Mouse (Mus musculus) embryonic facial prominence, embryonic 14.5 days (tissue): ENCODE data around the gene Atcay. TPM values are rescaled to one million over a fixed set of nuclear protein-coding genes. Genes with fewer than 3 reads are reported as not detected.

ENCODE experiments used
- ATAC-seq: fragments of 200-750 bp; cut with Nextera tagmentation; 2 replicates; pipeline ENCODE4 v1.8.0; 2017; ENCODE audit warnings: low read depth, moderate number of reproducible peaks, moderate TSS enrichment
- DNase-seq: peaks from one replicate; pipeline ENCODE4 v3.0.0-alpha.2; 2015; ENCODE audit warnings: low spot score
- H3K27ac ChIP-seq: fragments of 300-500 bp; sonication (generic); replicated peaks from 2 replicates; pipeline ENCODE4 v1.5.1; 2014; ENCODE audit warnings: low read depth, mild to moderate bottlenecking, low read length, moderate library complexity
- H3K27me3 ChIP-seq: fragments of 300-500 bp; sonication (generic); replicated peaks from 2 replicates; pipeline ENCODE4 v1.6.1; 2014; ENCODE audit warnings: low read length; ENCODE audit not compliant: control insufficient read depth, insufficient read depth
- H3K36me3 ChIP-seq: fragments of 300-500 bp; sonication (generic); 2 replicates; pipeline ENCODE4 v1.6.1; 2014; ENCODE audit warnings: low read length, mixed read lengths; ENCODE audit not compliant: control insufficient read depth, insufficient read depth
- H3K4me1 ChIP-seq: fragments of 300-500 bp; sonication (generic); 2 replicates; pipeline ENCODE4 v1.6.1; 2014; ENCODE audit warnings: antibody characterized with exemption, low read length; ENCODE audit not compliant: control insufficient read depth, insufficient read depth
- H3K4me2 ChIP-seq: fragments of 300-500 bp; sonication (generic); 2 replicates; pipeline ENCODE4 v1.6.1; 2014; ENCODE audit warnings: low read depth, mild to moderate bottlenecking, low read length, moderate library complexity, mixed read lengths
- H3K4me3 ChIP-seq: fragments of 300-500 bp; sonication (generic); 2 replicates; pipeline ENCODE4 v1.5.1; 2014; ENCODE audit warnings: low read depth, mild to moderate bottlenecking, low read length
- H3K9ac ChIP-seq: fragments of 300-500 bp; sonication (generic); 2 replicates; pipeline ENCODE4 v1.6.1; 2014; ENCODE audit warnings: low read depth, mild to moderate bottlenecking, low read length, moderate library complexity, mixed read lengths
- H3K9me3 ChIP-seq: fragments of 300-500 bp; sonication (generic); 2 replicates; pipeline ENCODE4 v1.6.1; 2016; ENCODE audit warnings: low read length; ENCODE audit not compliant: control insufficient read depth
- WGBS: fragments of 180-500 bp; shearing (Covaris S2); extraction: QIAGEN DNeasy Blood & Tissue Kit; methylation state at CpG from one replicate; pipeline ENCODE4 v1.1.7; 2014; 5-methylcytosine and 5-hydroxymethylcytosine counted together
- polyA plus RNA-seq: library from polyadenylated mRNA; unstranded; fragments of >200 nt; fragmentation: Nextera tagmentation; extraction: Ambion mirVana; gene quantifications from 2 replicates; pipeline ENCODE4 v1.2.1, GENCODE M21; 2014

Atcay gene
- polyA plus RNA-seq, 1 experiment from 2014 or later: 2.4 TPM

- DNase-seq (no peak), ATAC-seq (no peak)
- Histone ChIP-seq H3K4me1 (no peaks in the 10 kb centered on the region; the same call in 1 of the 2 replicates), H3K36me3 (no peaks in the 10 kb centered on the region), H3K9ac (no peak overlapping the region), H3K27me3 (peaks cover 23% of the 10 kb centered on the region), H3K4me3 (no peak overlapping the region), H3K4me2 (no peak overlapping the region), H3K9me3 (no peaks in the 10 kb centered on the region), H3K27ac (no peak overlapping the region)
- WGBS: 88% methylated on average over 6 of the region's 6 CpGs
Measured at GRCm38 (mm10) chr10:81198990-81199389, 31.6 kb downstream of the Atcay start.

GRCm38 (mm10) chr10:81198230-81198629 lies 32.4 kb downstream of the Atcay start:
- Histone ChIP-seq H3K9ac (no peak overlapping the region), H3K36me3 (no peaks in the 10 kb centered on the region), H3K4me3 (no peak overlapping the region), H3K4me1 (peaks cover under 1% of the 10 kb centered on the region; the same call in 1 of the 2 replicates), H3K27ac (no peak overlapping the region), H3K4me2 (no peak overlapping the region), H3K27me3 (peaks cover 31% of the 10 kb centered on the region), H3K9me3 (no peaks in the 10 kb centered on the region)
- no peak for ATAC-seq
- 1% methylated on average over 9 of the region's 9 CpGs for WGBS
- peak; percentile 71 for DNase-seq

- Histone ChIP-seq H3K4me2 (no peak overlapping the region), H3K9ac (no peak overlapping the region), H3K27me3 (peaks cover 32% of the 10 kb centered on the region), H3K27ac (no peak overlapping the region), H3K4me1 (peaks cover 6% of the 10 kb centered on the region; the same call in 1 of the 2 replicates), H3K36me3 (no peaks in the 10 kb centered on the region), H3K9me3 (no peaks in the 10 kb centered on the region), H3K4me3 (no peak overlapping the region)
- no peak for DNase-seq
- WGBS: 48% methylated on average over 6 of the region's 6 CpGs
- no peak for ATAC-seq
Measured at GRCm38 (mm10) chr10:81197305-81197704, 33.3 kb downstream of the Atcay start.

GRCm38 (mm10) chr10:81196470-81197065 lies 34.1 kb downstream of the Atcay start:
- ATAC-seq (no peak), DNase-seq (no peak)
- WGBS: 67% methylated on average over 11 of the region's 11 CpGs
- no peak overlapping the region for H3K9ac ChIP-seq
- peaks cover 11% of the 10 kb centered on the region; the same call in 1 of the 2 replicates for H3K4me1 ChIP-seq
- H3K4me3 ChIP-seq: no peak overlapping the region
- no peaks in the 10 kb centered on the region for H3K9me3 ChIP-seq
- H3K27me3 ChIP-seq: peaks cover 32% of the 10 kb centered on the region
- no peaks in the 10 kb centered on the region for H3K36me3 ChIP-seq
- H3K4me2 ChIP-seq: no peak overlapping the region
- H3K27ac ChIP-seq: no peak overlapping the region

- H3K9ac ChIP-seq: no peak overlapping the region
Measured at GRCm38 (mm10) chr10:81195300-81195699, 35.3 kb downstream of the Atcay start.

GRCm38 (mm10) chr10:81193991-81194774 lies 36.5 kb downstream of the Atcay start:
- H3K27me3 ChIP-seq: peaks cover 32% of the 10 kb centered on the region

More at GRCm38 (mm10) chr10:81195300-81195699, 35.3 kb downstream of the Atcay start:
- Histone ChIP-seq H3K4me3 (no peak overlapping the region), H3K27me3 (peaks cover 32% of the 10 kb centered on the region), H3K36me3 (peaks cover 9% of the 10 kb centered on the region), H3K4me2 (no peak overlapping the region), H3K27ac (no peak overlapping the region), H3K4me1 (peaks cover 11% of the 10 kb centered on the region; the same call in 1 of the 2 replicates), H3K9me3 (no peaks in the 10 kb centered on the region)
- DNase-seq: no peak
- 53% methylated on average over 4 of the region's 4 CpGs for WGBS
- no peak for ATAC-seq

GRCm38 (mm10) chr10:81192968-81193501 lies 37.6 kb downstream of the Atcay start:
- ATAC-seq (peak; percentile 22), DNase-seq (peak; percentile 56)
- peaks cover 24% of the 10 kb centered on the region for H3K36me3 ChIP-seq
- 5% methylated on average over 19 of the region's 19 CpGs for WGBS
- peak overlapping the region; percentile 94 for H3K4me2 ChIP-seq
- peak overlapping the region; percentile 66 for H3K4me3 ChIP-seq
- peak overlapping the region; percentile 80 for H3K9ac ChIP-seq
- H3K27me3 ChIP-seq: peaks cover 32% of the 10 kb centered on the region
- peak overlapping the region; percentile 91 for H3K27ac ChIP-seq
- H3K4me1 ChIP-seq: peaks cover 11% of the 10 kb centered on the region; the same call in 1 of the 2 replicates
- no peaks in the 10 kb centered on the region for H3K9me3 ChIP-seq

More at GRCm38 (mm10) chr10:81193991-81194774, 36.5 kb downstream of the Atcay start:
- Histone ChIP-seq H3K4me3 (no peak overlapping the region), H3K9me3 (no peaks in the 10 kb centered on the region), H3K4me2 (0 out of 2 replicates have a peak overlapping the region, but pooled peaks have one; percentile 17), H3K27ac (no peak overlapping the region), H3K9ac (no peak overlapping the region; the same call in 1 of the 2 replicates), H3K36me3 (peaks cover 16% of the 10 kb centered on the region), H3K4me1 (peaks cover 11% of the 10 kb centered on the region; the same call in 1 of the 2 replicates)
- DNase-seq (peak; percentile 59), ATAC-seq (no peak)
- WGBS: 14% methylated on average over 37 of the region's 37 CpGs

- H3K4me3 ChIP-seq: peak overlapping the region; percentile 66
- WGBS: 3% methylated on average over 20 of the region's 93 CpGs
- peak overlapping the region; percentile 80 for H3K9ac ChIP-seq
- peak overlapping the region; percentile 91 for H3K27ac ChIP-seq
- peak overlapping the region; percentile 94 for H3K4me2 ChIP-seq
- peaks cover 11% of the 10 kb centered on the region; the same call in 1 of the 2 replicates for H3K4me1 ChIP-seq
- DNase-seq (peak; percentile 92), ATAC-seq (peak; percentile 91)
- H3K36me3 ChIP-seq: peaks cover 26% of the 10 kb centered on the region
- H3K27me3 ChIP-seq: peaks cover 32% of the 10 kb centered on the region
- H3K9me3 ChIP-seq: no peaks in the 10 kb centered on the region
Measured at GRCm38 (mm10) chr10:81192270-81192967, 38.2 kb downstream of the Atcay start.
